Mouse (Mus musculus) limb, embryonic 12.5 days (tissue): ENCODE measurements around the gene Atp8a2. TPM values are rescaled to one million over a fixed set of nuclear protein-coding genes. Genes with fewer than 3 reads are reported as not detected.

Experiments used
- ATAC-seq: fragments of 200-750 bp; cut with Nextera tagmentation; 2 replicates; pipeline ENCODE4 v1.8.0; 2017; ENCODE audit warnings: low read depth, moderate TSS enrichment; ENCODE audit not compliant: insufficient number of reproducible peaks, insufficient read depth, low FRiP score, low TSS enrichment
- H3K27ac ChIP-seq: fragments of 300-500 bp; sonication (generic); 2 replicates; pipeline ENCODE4 v1.5.1; 2016; ENCODE audit warnings: mild to moderate bottlenecking, moderate library complexity
- H3K27me3 ChIP-seq: fragments of 300-500 bp; sonication (generic); 2 replicates; pipeline ENCODE4 v1.6.1; 2016; ENCODE audit warnings: mild to moderate bottlenecking, moderate library complexity
- H3K36me3 ChIP-seq: fragments of 300-500 bp; sonication (generic); 2 replicates; pipeline ENCODE4 v1.6.1; 2016; ENCODE audit warnings: mild to moderate bottlenecking, moderate library complexity
- H3K4me1 ChIP-seq: fragments of 300-500 bp; sonication (generic); replicated peaks from 2 replicates; pipeline ENCODE4 v1.6.1; 2016
- H3K4me2 ChIP-seq: fragments of 300-500 bp; sonication (generic); 2 replicates; pipeline ENCODE4 v1.6.1; 2016; ENCODE audit warnings: mild to moderate bottlenecking, moderate library complexity
- H3K4me3 ChIP-seq: fragments of 300-500 bp; sonication (generic); replicated peaks from 2 replicates; pipeline ENCODE4 v1.5.1; 2016; ENCODE audit warnings: mild to moderate bottlenecking
- H3K9ac ChIP-seq: fragments of 300-500 bp; sonication (generic); replicated peaks from 2 replicates; pipeline ENCODE4 v1.6.1; 2016; ENCODE audit warnings: mild to moderate bottlenecking, moderate library complexity
- H3K9me3 ChIP-seq: fragments of 300-500 bp; sonication (generic); 2 replicates; pipeline ENCODE4 v1.6.1; 2016; ENCODE audit warnings: mild to moderate bottlenecking, moderate library complexity
- WGBS: fragments of 180-500 bp; shearing (Covaris S2); methylation state at CpG from one replicate; pipeline ENCODE4 v1.1.7; 2016; 5-methylcytosine and 5-hydroxymethylcytosine counted together
- polyA plus RNA-seq: library from polyadenylated mRNA; unstranded; fragments of >200 nt; fragmentation: Nextera tagmentation; extraction: Ambion mirVana; gene quantifications from 2 replicates; pipeline ENCODE4 v1.2.1, GENCODE M21; 2016

Gene Atp8a2
- polyA plus RNA-seq, 1 experiment from 2014 or later = 6.7 TPM

DNA sequence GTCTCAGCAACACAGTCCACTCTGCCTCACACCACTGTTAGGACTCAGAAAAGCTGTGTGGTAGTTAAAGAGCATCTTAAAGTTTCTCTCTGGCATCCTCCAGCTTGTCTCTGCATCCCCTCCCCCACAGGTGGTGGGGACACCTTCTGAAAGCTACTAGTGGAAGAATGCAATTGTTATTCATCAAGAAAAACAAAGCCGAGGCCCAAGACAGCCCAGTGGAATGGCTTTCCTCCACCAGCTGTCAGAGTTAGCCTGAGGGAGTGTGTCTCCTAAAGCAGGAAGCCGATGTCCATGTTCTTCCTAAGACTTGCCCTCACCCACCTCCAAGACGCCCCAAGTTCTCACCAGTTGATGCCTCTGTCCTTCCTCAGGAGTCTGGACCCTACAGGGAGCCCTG is 48.1 kb downstream of the Atp8a2 start:
- Histone ChIP-seq H3K9ac (no peak overlapping the region), H3K4me1 (no peaks in the 10 kb centered on the region), H3K27me3 (no peaks in the 10 kb centered on the region), H3K4me3 (no peak overlapping the region), H3K36me3 (no peaks in the 10 kb centered on the region), H3K27ac (no peak overlapping the region), H3K9me3 (no peaks in the 10 kb centered on the region), H3K4me2 (no peak overlapping the region)
- 29% methylated on average over 3 of the region's 3 CpGs for WGBS
- no peak for ATAC-seq

DNA sequence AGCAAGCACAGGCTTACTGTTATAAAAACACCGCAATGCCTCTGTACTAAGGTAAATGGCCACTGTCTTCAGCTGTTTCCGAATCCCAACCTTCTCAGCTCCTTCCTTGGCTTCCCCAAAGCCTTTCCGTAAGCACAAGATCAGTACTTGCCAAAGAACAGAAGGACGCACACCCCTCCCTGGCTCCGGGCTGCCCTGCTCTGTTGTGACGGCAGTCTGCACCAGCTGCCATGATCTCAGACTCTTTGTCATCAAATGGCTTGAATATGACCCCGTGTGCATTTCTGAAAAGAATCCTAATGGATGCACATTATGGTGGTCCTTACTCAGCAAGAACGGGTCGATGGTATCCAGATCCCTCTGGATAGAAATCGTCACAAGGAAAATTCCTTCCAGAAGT is 53.7 kb downstream of the Atp8a2 start:
- no peaks in the 10 kb centered on the region for H3K27me3 ChIP-seq
- H3K36me3 ChIP-seq = no peaks in the 10 kb centered on the region
- H3K4me2 ChIP-seq = no peak overlapping the region
- H3K9ac ChIP-seq = no peak overlapping the region
- 79% methylated on average over 10 of the region's 10 CpGs for WGBS
- H3K4me3 ChIP-seq = no peak overlapping the region
- no peak for ATAC-seq
- no peaks in the 10 kb centered on the region for H3K9me3 ChIP-seq
- H3K27ac ChIP-seq = no peak overlapping the region
- H3K4me1 ChIP-seq = no peaks in the 10 kb centered on the region

DNA sequence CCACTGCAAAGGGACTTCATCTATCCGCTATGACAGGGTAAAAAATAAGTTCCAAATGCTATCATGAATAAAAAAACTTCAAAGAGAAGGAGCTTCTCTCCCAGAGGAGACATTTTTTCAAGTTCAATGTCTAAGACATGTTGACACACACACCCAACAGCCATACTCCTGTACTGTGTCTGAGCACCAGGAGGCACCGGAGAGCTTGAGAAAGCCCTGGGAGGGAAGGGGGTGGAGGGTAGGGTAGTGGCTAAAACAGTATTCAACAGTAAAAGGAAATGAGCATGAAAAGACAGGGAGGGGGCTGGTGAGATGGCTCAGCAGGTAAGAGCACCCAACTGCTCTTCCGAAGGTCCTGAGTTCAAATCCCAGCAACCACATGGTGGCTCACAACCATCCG is 58.6 kb downstream of the Atp8a2 start:
- H3K4me2 ChIP-seq = no peak overlapping the region

DNA sequence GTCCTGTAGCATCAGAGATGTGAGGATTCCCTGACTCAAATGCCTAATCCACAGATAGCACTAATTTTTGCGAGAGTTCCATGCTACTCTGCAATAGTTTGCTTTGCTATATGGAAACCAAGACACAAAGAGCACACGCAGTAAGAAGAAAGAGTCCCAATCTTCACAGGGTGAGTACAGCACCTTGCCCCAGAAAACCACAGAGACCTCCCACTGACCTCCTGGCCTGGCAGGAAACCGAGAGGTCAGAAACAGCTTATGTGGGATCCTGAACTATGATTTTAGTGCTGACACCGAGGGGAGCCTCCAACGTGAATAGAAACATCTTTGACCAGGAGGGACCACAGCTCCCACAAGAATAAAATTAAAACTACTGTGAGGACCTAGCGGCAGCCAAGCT is 59.2 kb downstream of the Atp8a2 start:
- Histone ChIP-seq H3K4me2 (no peak overlapping the region), H3K36me3 (no peaks in the 10 kb centered on the region), H3K27ac (no peak overlapping the region), H3K9me3 (no peaks in the 10 kb centered on the region), H3K27me3 (no peaks in the 10 kb centered on the region), H3K9ac (no peak overlapping the region), H3K4me1 (no peaks in the 10 kb centered on the region), H3K4me3 (no peak overlapping the region)
- no peak for ATAC-seq
- 75% methylated on average over 6 of the region's 6 CpGs for WGBS

More for the DNA sequence above, 58.6 kb downstream of the Atp8a2 start:
- no peak overlapping the region for H3K27ac ChIP-seq
- no peak overlapping the region for H3K4me3 ChIP-seq
- H3K9me3 ChIP-seq = no peaks in the 10 kb centered on the region
- 89% methylated on average over 4 of the region's 4 CpGs for WGBS
- H3K36me3 ChIP-seq = no peaks in the 10 kb centered on the region
- no peak overlapping the region for H3K9ac ChIP-seq
- no peak for ATAC-seq
- no peaks in the 10 kb centered on the region for H3K4me1 ChIP-seq
- no peaks in the 10 kb centered on the region for H3K27me3 ChIP-seq

DNA sequence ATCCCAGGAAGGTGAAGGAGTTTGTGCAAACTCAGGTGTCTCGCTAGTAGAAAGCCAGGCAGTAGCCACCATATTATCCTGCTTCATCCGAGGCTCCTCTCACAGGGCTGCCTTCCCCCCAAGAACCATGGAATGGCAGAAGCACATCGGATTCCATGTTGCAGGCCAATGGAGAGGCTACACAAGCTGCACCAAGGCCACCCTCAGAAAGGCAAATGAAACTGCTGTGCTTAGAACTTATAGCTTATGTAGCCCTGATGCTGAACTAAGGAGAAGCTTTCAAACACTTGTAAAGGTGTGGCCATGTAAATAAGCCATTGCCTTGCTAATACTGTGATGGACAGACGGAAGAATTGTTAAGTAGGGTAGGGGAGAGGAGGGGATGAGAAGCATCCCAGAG is 61.2 kb downstream of the Atp8a2 start:
- no peak overlapping the region for H3K4me2 ChIP-seq
- no peaks in the 10 kb centered on the region for H3K4me1 ChIP-seq
- no peaks in the 10 kb centered on the region for H3K27me3 ChIP-seq
- 87% methylated on average over 4 of the region's 4 CpGs for WGBS
- H3K4me3 ChIP-seq = no peak overlapping the region
- no peak overlapping the region for H3K9ac ChIP-seq
- H3K9me3 ChIP-seq = no peaks in the 10 kb centered on the region
- H3K27ac ChIP-seq = no peak overlapping the region
- no peaks in the 10 kb centered on the region for H3K36me3 ChIP-seq
- ATAC-seq = no peak

DNA sequence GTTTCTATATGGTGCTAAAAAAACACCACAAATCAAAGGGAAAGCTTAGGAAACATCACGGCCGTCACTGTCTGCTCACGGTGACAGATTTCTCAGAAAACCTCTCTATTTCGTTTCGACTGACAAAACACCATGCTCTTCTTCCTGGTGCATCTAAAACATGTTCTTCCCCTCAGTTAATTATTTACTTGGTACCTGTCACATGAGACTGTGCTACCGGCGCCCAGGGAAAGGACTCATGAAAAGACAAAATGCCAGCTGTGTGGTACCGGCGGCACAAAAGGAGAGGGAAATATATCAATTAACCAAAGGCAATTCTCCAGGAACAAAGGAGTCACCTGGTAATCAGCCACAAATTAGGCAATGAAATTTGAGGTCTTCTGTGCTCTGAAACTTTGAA is 62.3 kb downstream of the Atp8a2 start:
- H3K4me2 ChIP-seq = no peak overlapping the region
- no peak overlapping the region for H3K27ac ChIP-seq
- no peaks in the 10 kb centered on the region for H3K27me3 ChIP-seq
- H3K9ac ChIP-seq = no peak overlapping the region
- no peak for ATAC-seq
- no peaks in the 10 kb centered on the region for H3K36me3 ChIP-seq
- no peak overlapping the region for H3K4me3 ChIP-seq
- no peaks in the 10 kb centered on the region for H3K4me1 ChIP-seq
- WGBS = 81% methylated on average over 9 of the region's 9 CpGs
- no peaks in the 10 kb centered on the region for H3K9me3 ChIP-seq

DNA sequence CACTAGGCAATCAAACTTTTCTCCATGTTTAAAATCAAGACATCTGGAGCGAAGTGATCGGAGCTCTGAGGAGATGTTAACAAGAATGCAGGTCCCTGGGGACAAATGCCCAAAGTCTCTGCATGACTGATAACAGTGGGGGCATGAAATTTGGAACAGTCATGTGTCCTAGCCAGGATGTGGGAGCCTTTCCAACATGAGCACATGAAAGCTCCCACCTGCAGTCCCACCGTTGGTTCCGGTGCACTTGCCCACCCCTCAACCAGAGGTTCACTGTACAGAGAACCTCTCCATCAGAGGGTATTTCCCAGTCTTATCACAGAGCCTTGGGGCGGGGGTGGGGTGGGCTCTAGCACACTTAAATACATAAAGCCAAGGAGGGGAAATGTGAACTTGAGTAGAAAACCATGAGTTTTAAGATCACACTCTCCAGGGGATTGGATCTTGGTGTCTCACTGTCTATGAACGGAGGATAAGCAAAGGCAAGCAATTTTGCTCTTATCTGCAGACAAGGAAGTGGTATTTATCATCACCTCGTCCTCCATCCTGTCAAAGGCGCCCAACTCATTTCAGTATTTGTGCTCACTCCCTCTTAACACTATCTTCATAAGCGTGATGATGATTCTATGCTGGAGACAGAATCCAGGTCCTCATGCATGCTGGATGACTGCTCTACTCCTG is 65.6 kb downstream of the Atp8a2 start:
- no peaks in the 10 kb centered on the region for H3K27me3 ChIP-seq
- ATAC-seq = no peak
- whole genome bisulfite sequencing = 89% methylated on average over 9 of the region's 9 CpGs

DNA sequence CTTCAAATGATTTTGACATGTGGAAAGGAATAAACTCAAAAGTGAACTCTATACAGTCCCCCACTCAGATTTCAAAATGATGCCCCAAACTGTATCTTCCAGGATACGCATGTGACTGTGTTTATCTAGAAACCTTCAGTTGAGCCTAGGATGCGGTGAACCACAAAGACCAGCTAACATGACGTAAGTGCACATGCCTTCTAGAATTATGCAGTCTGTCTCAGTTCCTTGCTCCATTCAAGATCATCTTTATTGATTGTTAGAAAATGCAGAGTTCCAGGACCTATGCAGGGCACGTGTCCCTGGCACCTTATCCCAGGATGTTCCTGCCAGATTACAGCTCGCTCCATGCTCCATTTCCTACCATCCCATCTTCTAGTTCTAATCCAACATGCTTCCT is 67.4 kb downstream of the Atp8a2 start:
- H3K27me3 ChIP-seq = no peaks in the 10 kb centered on the region
- no peak overlapping the region for H3K4me3 ChIP-seq
- ATAC-seq = no peak
- H3K9ac ChIP-seq = no peak overlapping the region
- no peaks in the 10 kb centered on the region for H3K4me1 ChIP-seq
- no peak overlapping the region for H3K27ac ChIP-seq
- WGBS = 92% methylated on average over 5 of the region's 5 CpGs
- H3K36me3 ChIP-seq = no peaks in the 10 kb centered on the region
- H3K4me2 ChIP-seq = no peak overlapping the region
- H3K9me3 ChIP-seq = no peaks in the 10 kb centered on the region

More for the DNA sequence above, 65.6 kb downstream of the Atp8a2 start:
- no peak overlapping the region for H3K4me3 ChIP-seq
- H3K9ac ChIP-seq = no peak overlapping the region
- no peaks in the 10 kb centered on the region for H3K9me3 ChIP-seq
- no peaks in the 10 kb centered on the region for H3K4me1 ChIP-seq
- no peak overlapping the region for H3K27ac ChIP-seq
- no peak overlapping the region for H3K4me2 ChIP-seq
- H3K36me3 ChIP-seq = no peaks in the 10 kb centered on the region

DNA sequence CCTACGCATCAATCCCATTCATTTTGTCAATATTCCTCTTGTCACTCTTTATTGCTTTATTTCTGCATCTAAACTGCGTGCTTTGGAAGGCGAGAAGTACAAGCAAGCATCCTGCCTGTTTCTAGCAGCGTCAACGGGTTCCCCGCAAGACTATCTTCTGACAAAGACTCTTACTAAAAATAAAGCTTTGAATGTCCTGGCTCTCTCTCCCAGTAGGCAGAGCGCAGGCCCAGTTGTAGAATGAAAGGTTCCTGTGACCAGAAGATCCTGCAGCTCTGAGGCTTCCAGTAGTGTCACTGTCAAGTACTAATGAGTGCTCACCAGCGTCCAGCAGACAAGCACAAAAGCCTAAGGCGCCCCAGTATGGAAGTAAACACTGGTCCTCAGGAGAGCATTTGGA is 71.8 kb downstream of the Atp8a2 start:
- Histone ChIP-seq H3K9ac (no peak overlapping the region), H3K4me2 (no peak overlapping the region), H3K4me3 (no peak overlapping the region), H3K27ac (no peak overlapping the region), H3K4me1 (no peaks in the 10 kb centered on the region), H3K27me3 (no peaks in the 10 kb centered on the region), H3K36me3 (no peaks in the 10 kb centered on the region), H3K9me3 (no peaks in the 10 kb centered on the region)
- WGBS = 84% methylated on average over 9 of the region's 9 CpGs
- no peak for ATAC-seq

DNA sequence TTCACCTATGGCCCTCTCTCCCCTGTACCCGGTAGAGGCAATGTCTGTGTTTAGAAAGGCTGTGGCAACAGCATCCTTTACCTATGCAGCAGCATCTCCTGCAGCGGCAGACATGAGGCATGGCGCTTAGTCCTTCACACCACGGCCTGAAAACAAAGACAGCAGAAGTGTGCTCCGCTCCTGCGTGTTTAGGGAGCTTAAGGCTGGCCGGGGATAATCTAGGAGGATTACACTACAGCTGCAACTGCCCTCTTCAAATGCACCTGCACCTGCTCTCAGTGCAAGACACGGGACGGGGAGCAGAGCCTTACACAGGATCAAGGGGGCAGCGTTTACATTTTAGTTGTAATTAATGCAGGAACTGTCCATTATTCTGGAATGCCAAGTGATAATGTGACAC is 75.4 kb downstream of the Atp8a2 start:
- H3K9me3 ChIP-seq = no peaks in the 10 kb centered on the region
- no peaks in the 10 kb centered on the region for H3K27me3 ChIP-seq
- H3K9ac ChIP-seq = no peak overlapping the region
- WGBS = 53% methylated on average over 10 of the region's 10 CpGs
- H3K36me3 ChIP-seq = no peaks in the 10 kb centered on the region
- no peak overlapping the region for H3K27ac ChIP-seq
- H3K4me2 ChIP-seq = no peak overlapping the region
- ATAC-seq = no peak
- H3K4me1 ChIP-seq = no peaks in the 10 kb centered on the region
- H3K4me3 ChIP-seq = no peak overlapping the region

DNA sequence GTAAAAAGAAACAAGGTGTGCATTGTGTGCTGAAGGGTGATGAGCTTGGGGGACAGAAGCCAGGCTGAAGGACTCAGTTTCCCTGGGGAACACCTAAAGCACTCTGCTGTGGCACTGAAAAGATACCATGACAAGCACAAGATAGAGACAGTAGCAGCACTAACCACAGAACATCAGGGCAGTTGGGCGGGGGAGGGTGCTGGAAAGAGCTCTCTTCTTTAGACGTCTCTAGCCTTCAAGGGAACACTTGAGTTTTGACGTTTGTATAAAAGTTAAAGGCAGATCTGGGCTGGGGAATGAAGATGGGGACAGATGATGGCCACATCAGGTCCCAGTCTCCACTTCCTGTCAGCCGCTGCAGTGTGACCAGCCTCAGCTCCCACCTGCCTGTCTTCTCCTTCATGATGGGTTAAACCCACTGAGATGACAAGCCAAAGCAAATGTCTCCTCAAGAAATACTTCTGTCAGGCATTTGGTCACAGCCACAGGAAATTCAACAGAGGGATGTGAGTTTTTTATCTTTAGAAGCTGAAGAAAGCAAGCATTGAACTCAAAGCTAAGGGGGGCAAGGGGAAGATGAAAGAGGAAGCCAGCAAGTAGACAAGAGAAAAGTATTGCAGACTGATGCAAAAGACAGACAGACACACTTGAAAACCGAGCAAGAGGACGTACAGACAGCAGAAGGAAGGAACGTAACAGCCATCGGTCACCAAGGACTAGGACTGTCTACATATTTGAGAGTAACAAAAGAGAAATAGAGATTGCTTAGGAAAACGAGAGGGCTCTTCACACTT is 79.0 kb downstream of the Atp8a2 start:
- no peak overlapping the region for H3K27ac ChIP-seq
- H3K4me1 ChIP-seq = no peaks in the 10 kb centered on the region
- H3K4me3 ChIP-seq = no peak overlapping the region
- H3K9me3 ChIP-seq = no peaks in the 10 kb centered on the region
- WGBS = 80% methylated on average over 9 of the region's 9 CpGs
- H3K4me2 ChIP-seq = no peak overlapping the region
- H3K9ac ChIP-seq = no peak overlapping the region
- no peaks in the 10 kb centered on the region for H3K36me3 ChIP-seq
- ATAC-seq = no peak
- no peaks in the 10 kb centered on the region for H3K27me3 ChIP-seq
